Mouse (Mus musculus): ENCODE data around the gene Cdh10.

Gene Cdh10

GRCm38 (mm10) chr15:18818185-18818973, at the start of gene Cdh10:
Gene Cdh10 (plus strand): TSS chr15:18818947.
- no peak for DNase-seq (ENCODE audit: low read depth, low spot score)

DNA sequence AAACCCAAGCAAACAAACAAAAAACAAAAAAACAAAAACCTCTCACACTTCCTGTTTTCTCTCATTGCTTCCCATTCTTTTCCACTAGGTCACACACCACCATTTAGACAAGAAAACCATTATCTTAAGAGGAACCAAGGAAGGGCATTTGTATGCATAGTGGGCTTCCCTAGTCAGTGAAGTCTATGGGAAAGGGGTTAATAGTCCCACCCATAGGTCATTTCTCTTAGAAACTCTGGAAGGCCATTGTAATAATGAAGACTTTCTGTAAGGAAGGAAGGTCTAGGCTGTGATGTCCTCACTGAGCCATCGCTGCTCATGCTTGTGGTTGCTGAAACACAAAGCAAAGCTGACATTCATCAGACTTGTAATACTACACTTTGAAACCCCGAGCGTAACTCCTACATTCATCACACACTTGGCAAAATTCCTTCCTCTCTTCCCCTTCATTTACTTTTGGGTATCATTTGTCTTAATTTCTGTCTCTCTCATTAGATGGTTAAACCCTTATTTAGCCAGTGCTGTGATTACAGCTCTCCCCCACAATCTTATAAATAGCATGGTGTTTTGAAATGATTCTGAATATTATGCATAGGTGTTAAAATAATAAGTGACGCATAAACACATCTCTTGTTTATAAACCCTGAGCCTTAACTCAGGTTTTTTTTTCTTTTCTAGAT, 9.5 kb upstream of the Cdh10 start:
- no peak for DNase-seq (ENCODE audit: low read depth, low spot score)

- DNase-seq (ENCODE audit: low read depth, low spot score) = no peak
These were observed 1.0 kb upstream of the Cdh10 start for GRCm38 (mm10) chr15:18817707-18818106.

DNA sequence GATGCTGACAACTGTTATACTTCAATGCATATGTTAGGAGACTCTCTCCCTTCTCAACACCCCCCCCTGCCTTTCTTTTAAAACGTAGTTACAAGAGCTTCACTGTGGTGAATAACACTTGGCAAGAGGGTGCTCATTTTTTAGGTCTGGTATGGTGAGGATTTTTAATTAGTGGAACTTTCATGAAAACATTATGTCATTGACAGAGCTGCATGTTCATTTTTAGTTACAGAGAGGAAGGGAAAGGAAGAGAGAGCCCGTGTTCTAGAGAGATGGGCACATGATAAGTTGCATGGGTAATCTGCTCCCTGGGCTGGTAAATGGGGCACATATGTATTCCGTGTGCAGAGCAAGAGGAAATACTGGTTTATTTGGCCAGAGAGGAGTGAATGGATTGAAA, 1.5 kb downstream of the Cdh10 start:
- DNase-seq (ENCODE audit: low read depth, low spot score) = no peak

DNA sequence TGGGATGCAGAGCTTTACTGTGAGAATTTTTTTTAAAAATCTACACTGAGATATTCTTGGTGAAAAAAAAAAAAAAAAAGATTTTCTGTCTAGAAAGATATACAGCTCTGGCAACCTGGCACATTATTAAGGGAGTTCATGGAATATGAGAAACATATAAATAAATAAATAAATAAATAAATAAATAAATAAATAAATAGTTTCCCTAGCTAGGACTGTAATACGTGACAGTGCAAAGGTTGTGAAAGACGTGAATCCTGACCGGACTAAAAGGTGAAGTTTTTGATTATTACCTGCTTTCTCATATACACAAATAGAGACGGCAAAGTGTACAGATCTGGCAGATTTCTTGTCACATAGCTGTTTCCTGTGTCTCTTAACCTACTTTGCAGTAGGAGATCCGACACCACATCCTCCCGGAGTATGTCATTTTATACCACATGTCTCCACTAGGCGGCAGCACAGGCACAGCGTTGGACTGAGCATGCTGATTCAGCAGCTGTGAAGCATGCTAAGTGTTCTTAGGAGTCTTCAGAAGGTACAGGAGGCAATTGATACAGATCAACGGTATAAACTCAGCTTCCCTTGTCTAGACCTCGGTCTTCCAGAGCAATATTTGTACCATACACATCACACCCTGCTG, 2.5 kb downstream of the Cdh10 start:
- DNase-seq (ENCODE audit: low read depth, low spot score) = peak; percentile 59

DNA sequence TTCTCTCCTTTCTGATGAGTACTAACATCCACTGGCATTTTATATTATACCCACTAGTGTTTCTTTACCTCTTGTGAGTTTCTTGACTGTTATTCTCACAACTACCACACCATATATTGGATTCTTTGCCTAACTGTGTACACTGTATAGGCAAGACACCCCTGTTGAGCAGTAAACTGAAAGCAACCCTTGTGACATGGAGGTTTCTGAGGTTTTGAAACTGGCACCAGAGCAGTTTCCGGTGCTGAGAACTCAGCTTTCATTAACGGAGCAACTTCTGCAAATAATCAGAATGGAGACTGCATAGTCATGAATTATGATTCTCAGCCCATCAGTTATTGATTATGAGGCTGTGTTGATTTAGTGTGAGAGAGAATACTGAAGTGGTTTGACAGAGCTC, 4.7 kb downstream of the Cdh10 start:
- DNase-seq (ENCODE audit: low read depth, low spot score) = no peak

GRCm38 (mm10) chr15:18832263-18832662, 13.5 kb downstream of the Cdh10 start:
- no peak for DNase-seq (ENCODE audit: low read depth, low spot score)

DNA sequence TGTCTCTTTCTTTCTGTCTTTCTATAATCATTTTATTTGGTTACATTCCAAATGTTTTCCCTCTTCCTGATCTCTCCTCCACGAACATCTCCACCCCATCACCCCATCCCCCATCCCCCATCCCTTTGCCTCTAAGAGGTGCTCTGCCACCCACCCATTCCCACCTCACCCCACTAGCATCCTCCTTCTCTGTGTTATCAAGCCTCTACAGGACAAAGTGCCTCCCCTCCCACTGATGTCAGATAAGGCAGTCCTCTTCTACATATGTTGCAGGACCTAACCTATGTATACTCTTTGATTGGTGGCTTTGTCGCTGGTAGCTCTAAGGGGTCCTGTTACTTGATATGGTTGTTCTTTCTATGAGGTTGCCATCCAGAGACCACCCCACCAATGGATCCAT, 23.0 kb downstream of the Cdh10 start:
- no peak for DNase-seq (ENCODE audit: low read depth, low spot score)

- DNase-seq (ENCODE audit: low read depth, low spot score) = no peak
These were observed 26.1 kb downstream of the Cdh10 start for GRCm38 (mm10) chr15:18844807-18845206.

DNA sequence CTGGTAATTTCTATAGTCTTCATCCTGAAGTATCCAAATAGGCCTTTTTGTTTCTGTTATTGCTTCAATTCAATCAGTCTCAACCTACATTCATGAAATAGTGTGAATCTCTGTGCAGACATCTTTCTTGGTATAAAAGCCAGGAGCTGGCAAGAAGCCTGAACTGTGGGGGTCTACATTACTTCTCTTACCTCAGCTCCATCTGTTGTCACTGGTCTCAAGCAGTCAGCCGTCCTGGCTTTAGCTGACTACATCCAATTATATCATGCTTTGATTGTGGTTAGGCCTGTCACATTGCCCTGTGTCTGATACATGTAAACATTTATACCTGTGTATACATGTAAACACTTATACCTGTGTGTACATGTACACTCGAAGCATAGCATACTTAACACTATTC, 31.8 kb downstream of the Cdh10 start:
- DNase-seq (ENCODE audit: low read depth, low spot score) = no peak

- no peak for DNase-seq (ENCODE audit: low read depth, low spot score)
These were observed 39.4 kb downstream of the Cdh10 start for GRCm38 (mm10) chr15:18858135-18858534.

DNA sequence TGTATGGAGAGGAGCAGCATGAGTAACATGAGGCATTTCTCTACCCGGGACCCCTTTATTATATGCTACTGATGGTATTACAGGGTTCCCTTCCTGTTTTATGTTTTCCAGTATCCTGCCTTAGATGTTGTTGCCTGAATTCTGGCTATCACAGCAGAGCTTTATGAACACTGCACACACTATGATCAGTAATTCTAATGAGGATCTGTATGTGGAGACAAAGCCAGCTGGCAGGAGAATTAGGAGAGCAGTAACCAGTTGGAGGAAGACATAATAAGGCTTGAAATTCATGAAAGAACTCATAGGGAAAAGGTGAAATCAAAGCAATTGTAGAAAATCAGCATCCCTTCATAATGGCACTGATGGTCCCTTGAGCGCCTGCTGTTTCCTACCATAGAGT, 51.1 kb downstream of the Cdh10 start:
- no peak for DNase-seq (ENCODE audit: low read depth, low spot score)

DNA sequence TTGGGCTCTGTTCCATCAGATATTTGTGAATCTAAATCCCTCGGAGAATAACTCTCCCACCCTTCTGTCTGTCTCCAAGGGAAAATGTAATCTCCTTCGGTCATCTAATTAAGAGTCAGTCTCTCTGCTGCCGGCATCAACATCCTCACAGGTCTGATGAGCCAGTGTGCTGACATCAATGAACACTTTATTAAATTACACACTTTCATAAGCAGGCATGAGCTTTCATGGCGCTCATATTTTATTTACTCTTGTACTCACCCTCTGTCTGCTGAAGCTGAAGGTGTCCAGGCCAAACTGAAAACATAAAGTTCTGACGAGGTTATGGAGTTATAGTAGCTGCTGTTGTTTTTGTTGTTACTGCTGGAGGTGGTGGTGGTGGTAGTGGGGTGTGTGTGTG, 62.7 kb downstream of the Cdh10 start:
- DNase-seq (ENCODE audit: low read depth, low spot score) = no peak

DNA sequence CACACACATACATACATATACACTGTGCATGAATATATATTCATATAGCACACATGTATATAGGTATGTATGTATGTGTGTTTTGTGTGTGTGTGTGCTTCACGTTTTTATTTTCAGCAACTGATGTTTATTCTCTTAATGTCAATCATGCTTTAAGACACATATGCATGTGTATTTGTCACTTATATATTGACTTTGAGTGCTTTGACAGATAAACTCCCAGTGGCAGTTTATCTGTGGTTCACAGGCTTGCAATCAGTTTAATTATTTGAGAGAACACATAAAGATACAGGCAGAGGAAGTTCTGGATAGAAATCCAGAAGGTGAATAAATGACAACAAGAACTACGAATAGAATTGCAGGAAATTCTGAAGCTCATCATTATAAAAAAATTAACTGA, 67.9 kb downstream of the Cdh10 start:
- DNase-seq (ENCODE audit: low read depth, low spot score) = no peak

GRCm38 (mm10) chr15:18888912-18889311, 70.2 kb downstream of the Cdh10 start:
- DNase-seq (ENCODE audit: low read depth, low spot score) = no peak

DNA sequence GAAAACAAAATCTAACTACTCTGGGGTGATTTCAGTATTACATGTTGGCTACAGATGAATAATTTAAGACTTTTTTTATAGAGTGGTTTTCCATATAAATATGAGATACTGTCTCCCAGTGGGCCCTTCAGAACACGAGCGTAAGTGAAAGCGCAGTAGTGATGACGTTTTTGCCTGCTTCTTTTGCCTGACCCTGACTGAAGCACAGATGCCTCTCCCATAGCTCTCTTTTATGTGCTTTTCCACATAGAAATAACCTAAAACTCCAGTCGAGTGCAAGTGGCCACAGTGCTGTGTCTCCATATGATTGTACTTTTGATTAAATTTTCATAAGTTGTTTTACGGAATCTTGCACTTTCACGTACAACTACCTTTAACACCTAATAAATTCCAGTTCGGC, 71.6 kb downstream of the Cdh10 start:
- no peak for DNase-seq (ENCODE audit: low read depth, low spot score)

GRCm38 (mm10) chr15:18900776-18901175, 82.0 kb downstream of the Cdh10 start:
- no peak for DNase-seq (ENCODE audit: low read depth, low spot score)

GRCm38 (mm10) chr15:18904131-18904530, 85.4 kb downstream of the Cdh10 start:
- no peak for DNase-seq (ENCODE audit: low read depth, low spot score)

- no peak for DNase-seq (ENCODE audit: low read depth, low spot score)
These were observed 91.9 kb downstream of the Cdh10 start for GRCm38 (mm10) chr15:18910612-18911011.

- no peak for DNase-seq (ENCODE audit: low read depth, low spot score)
These were observed 106.8 kb downstream of the Cdh10 start for GRCm38 (mm10) chr15:18925392-18926117.

- DNase-seq (ENCODE audit: low read depth, low spot score) = no peak
These were observed 108.2 kb downstream of the Cdh10 start for GRCm38 (mm10) chr15:18926964-18927363.

DNA sequence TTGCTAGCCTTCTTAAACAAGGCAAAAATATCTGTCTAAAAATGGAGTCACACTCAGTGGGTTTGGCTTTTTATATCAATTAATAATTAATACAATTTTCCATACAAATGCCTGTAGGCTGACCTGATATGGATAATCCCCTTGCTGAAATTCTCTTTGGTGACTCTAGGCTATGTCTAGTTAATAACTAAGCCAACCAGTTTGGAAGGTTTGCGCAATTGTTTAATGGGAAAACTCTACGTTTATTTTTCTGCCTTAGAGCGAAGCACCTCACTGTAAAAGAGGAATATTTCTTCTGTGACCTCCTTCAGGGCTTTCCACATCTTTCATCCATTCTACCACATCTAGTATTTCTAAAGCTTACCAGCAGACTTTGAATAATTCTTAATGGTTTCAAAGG, 133.5 kb downstream of the Cdh10 start:
- no peak for DNase-seq (ENCODE audit: low read depth, low spot score)
